Mouse (Mus musculus) MEL (cell line): ENCODE data around the gene C3.

Source experiments
- CTCF ChIP-seq, 3 experiments: IDR thresholded peaks in 2 of 3; conservative IDR thresholded peaks in 1 of 3; 2 replicates each; pipeline ENCODE4 v1.5.1; 2011 to 2012; ENCODE audit warnings: low read length in 3 of 3, low read depth in 2 of 3, mild to moderate bottlenecking in 2 of 3, improper control_type of control experiment in 1 of 3, inconsistent platforms in 1 of 3, mixed read lengths in 1 of 3, moderate library complexity in 1 of 3; ENCODE audit not compliant: control insufficient read depth in 1 of 3, insufficient read depth in 1 of 3, poor library complexity in 1 of 3, severe bottlenecking in 1 of 3
- ELF1 ChIP-seq: IDR thresholded peaks from 2 replicates; pipeline ENCODE4 v1.6.1; 2014; ENCODE audit warnings: low read depth, mild to moderate bottlenecking, inconsistent platforms, low read length, improper control_type of control experiment, moderate library complexity
- GABPA ChIP-seq: IDR thresholded peaks from 2 replicates; pipeline ENCODE4 v1.6.1; 2012; ENCODE audit warnings: low read depth, mild to moderate bottlenecking, inconsistent platforms, low read length, improper control_type of control experiment, moderate library complexity
- MYC ChIP-seq: IDR thresholded peaks from 2 replicates; pipeline ENCODE4 v1.6.1; 2011; ENCODE audit warnings: low read depth, mild to moderate bottlenecking, low read length, improper control_type of control experiment, moderate library complexity
- POLR2A ChIP-seq, 2 experiments: IDR thresholded peaks; 2 replicates each; pipeline ENCODE4 v1.6.1; 2011 to 2012; ENCODE audit warnings: low read length in 2 of 2, mild to moderate bottlenecking in 2 of 2, control low read depth in 1 of 2, improper control_type of control experiment in 1 of 2, low read depth in 1 of 2, moderate library complexity in 1 of 2; ENCODE audit not compliant: control insufficient read depth in 1 of 2, insufficient read depth in 1 of 2, poor library complexity in 1 of 2
- POLR2AphosphoS5 ChIP-seq: IDR thresholded peaks from 2 replicates; pipeline ENCODE4 v1.6.1; 2012; ENCODE audit warnings: low read depth, borderline replicate concordance, mild to moderate bottlenecking, inconsistent platforms, low read length, moderate library complexity, mixed read lengths

DNA sequence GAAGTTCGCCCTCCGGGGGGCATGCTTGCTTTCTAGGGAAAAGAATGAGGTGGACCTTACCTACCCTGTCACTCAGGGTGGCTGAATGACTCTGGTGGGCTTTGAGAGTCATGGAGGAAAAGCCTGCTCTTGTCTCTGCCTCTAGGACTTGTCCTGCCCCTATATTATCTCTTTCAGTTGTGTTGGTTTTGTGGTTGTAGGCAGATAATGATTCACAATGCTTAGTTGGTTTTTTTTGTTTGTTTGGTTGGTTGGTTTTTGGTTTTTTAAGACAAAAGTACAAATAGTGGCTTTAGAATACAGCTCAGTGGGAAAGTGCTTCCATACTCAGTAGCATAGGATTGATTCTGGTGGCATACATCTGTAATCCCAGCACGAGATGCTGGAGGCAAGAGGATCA, 937 bp upstream of the C3 start:
- no peak for TF ChIP-seq POLR2AphosphoS5
- TF ChIP-seq CTCF (IDR thresholded peaks at IDR 0.05 in 2 of 3, conservative IDR thresholded peaks at IDR 0.05 in 1 of 3; ENCODE audit: control insufficient read depth in 1 of 3, insufficient read depth in 1 of 3, low read depth in 2 of 3, low read length in 3 of 3, poor library complexity in 1 of 3, severe bottlenecking in 1 of 3) = no peak
- TF ChIP-seq POLR2A (IDR thresholded peaks at IDR 0.05; ENCODE audit: control insufficient read depth in 1 of 2, insufficient read depth in 1 of 2, low read depth in 1 of 2, low read length in 2 of 2, poor library complexity in 1 of 2) = no peak
- TF ChIP-seq ELF1 = no peak
- TF ChIP-seq GABPA = no peak
- no peak for TF ChIP-seq MYC
